25 mouse cellular contexts compared by ENCODE assay signal in genomic region chr4:21826616-21827015, GRCm38 (mm10).
"Had no signal": no experiment of that assay in that cellular context is flagged by ENCODE, and none has a peak within 500 bp of the region (broad histone marks: within the 10 kb centered on the region; RNA-seq: fewer than 3 reads in every experiment).

No protein-coding gene starts in this region.

- H3K27ac ChIP-seq: heart, adult 2 months; heart, embryonic 13.5 days; heart, embryonic 15.5 days; hindbrain, embryonic 13.5 days; hindbrain, embryonic 15.5 days; hindbrain, postnatal 0 days; kidney, embryonic 15.5 days; kidney, postnatal 0 days; limb, embryonic 13.5 days; limb, embryonic 15.5 days; liver, embryonic 12.5 days; liver, embryonic 14.5 days had no signal

- DNase-seq: gastrocnemius, postnatal 14 days; gastrocnemius, postnatal 36 days; heart, adult 2 months; heart, postnatal 14 days; heart, postnatal 36 days; kidney, adult 18-20 months; kidney, adult 9 months; kidney, postnatal 14 days; kidney, postnatal 36 days; layer of hippocampus, adult 9-11 months; layer of hippocampus, postnatal 36 days; left cerebral cortex, postnatal 4 days had no signal

- H3K9me3 ChIP-seq: heart, embryonic 13.5 days; heart, embryonic 15.5 days; hindbrain, embryonic 13.5 days; hindbrain, embryonic 15.5 days; kidney, embryonic 15.5 days; limb, embryonic 13.5 days; limb, embryonic 15.5 days; liver, embryonic 12.5 days had no signal

- H3K4me3 ChIP-seq: heart, adult 2 months; heart, embryonic 13.5 days; heart, embryonic 15.5 days; hindbrain, embryonic 13.5 days; hindbrain, embryonic 15.5 days; kidney, embryonic 15.5 days; limb, embryonic 13.5 days; limb, embryonic 15.5 days; liver, embryonic 12.5 days had no signal

- H3K9ac ChIP-seq: heart, embryonic 13.5 days; heart, embryonic 15.5 days; hindbrain, embryonic 13.5 days; hindbrain, embryonic 15.5 days; kidney, embryonic 15.5 days; limb, embryonic 13.5 days; limb, embryonic 15.5 days; liver, embryonic 12.5 days; liver, embryonic 14.5 days had no signal

- ATAC-seq: hindbrain, postnatal 0 days; intestine, embryonic 16.5 days; liver, embryonic 12.5 days had no signal

- H3K4me1 ChIP-seq: heart, embryonic 13.5 days; heart, embryonic 15.5 days; hindbrain, embryonic 13.5 days; hindbrain, embryonic 15.5 days; kidney, embryonic 15.5 days; limb, embryonic 13.5 days; limb, embryonic 15.5 days; liver, embryonic 12.5 days had no signal

- H3K27me3 ChIP-seq: heart, embryonic 13.5 days; heart, embryonic 15.5 days; hindbrain, embryonic 13.5 days; hindbrain, embryonic 15.5 days; kidney, embryonic 15.5 days; limb, embryonic 13.5 days; limb, embryonic 15.5 days; liver, embryonic 12.5 days had no signal

- H3K4me2 ChIP-seq: heart, embryonic 11.5 days; heart, embryonic 13.5 days; heart, embryonic 15.5 days; hindbrain, embryonic 13.5 days; hindbrain, embryonic 15.5 days; kidney, embryonic 15.5 days; limb, embryonic 13.5 days; limb, embryonic 15.5 days; liver, embryonic 12.5 days had no signal
